Mouse (Mus musculus) midbrain, postnatal 0 days (tissue): ENCODE data around the gene Gm21800. TPM values are rescaled to one million over a fixed set of nuclear protein-coding genes. Genes with fewer than 3 reads are reported as not detected.
"Not testable (repeated sequence)": the region's sequence is repeated elsewhere in the genome, so short reads cannot be mapped to it uniquely, and the experiment has no call there.

Experiments
- ATAC-seq: fragments of 200-750 bp; cut with Nextera tagmentation; 2 replicates; pipeline ENCODE4 v1.8.0; 2017; ENCODE audit warnings: moderate number of reproducible peaks, mild to moderate bottlenecking, moderate TSS enrichment, moderate library complexity; ENCODE audit not compliant: low FRiP score
- DNase-seq: peaks from one replicate; pipeline ENCODE4 v3.0.0-alpha.2; 2015; ENCODE audit warnings: low spot score
- H3K27ac ChIP-seq: fragments of 300-500 bp; sonication (generic); 2 replicates; pipeline ENCODE4 v1.5.1; 2014; ENCODE audit warnings: low read depth, mild to moderate bottlenecking, low read length, mixed read lengths
- H3K27me3 ChIP-seq: fragments of 300-500 bp; sonication (generic); 2 replicates; pipeline ENCODE4 v1.6.1; 2014; ENCODE audit warnings: low read length, control low read depth, mixed read lengths; ENCODE audit not compliant: insufficient read depth
- H3K36me3 ChIP-seq: fragments of 300-500 bp; sonication (generic); 2 replicates; pipeline ENCODE4 v1.6.1; 2014; ENCODE audit warnings: low read length, control low read depth, mixed read lengths; ENCODE audit not compliant: insufficient read depth
- H3K4me1 ChIP-seq: fragments of 300-500 bp; sonication (generic); 2 replicates; pipeline ENCODE4 v1.6.1; 2014; ENCODE audit warnings: mild to moderate bottlenecking, control low read depth, antibody characterized with exemption, low read length, mixed read lengths; ENCODE audit not compliant: insufficient read depth
- H3K4me2 ChIP-seq: fragments of 300-500 bp; sonication (generic); 2 replicates; pipeline ENCODE4 v1.6.1; 2014; ENCODE audit warnings: low read depth, mild to moderate bottlenecking, low read length, mixed read lengths; ENCODE audit not compliant: poor library complexity, severe bottlenecking
- H3K4me3 ChIP-seq: fragments of 300-500 bp; sonication (generic); 2 replicates; pipeline ENCODE4 v1.5.1; 2014; ENCODE audit warnings: low read depth, mild to moderate bottlenecking, low read length, moderate library complexity
- H3K9ac ChIP-seq: fragments of 300-500 bp; sonication (generic); replicated peaks from 2 replicates; pipeline ENCODE4 v1.6.1; 2014; ENCODE audit warnings: mild to moderate bottlenecking, low read length, moderate library complexity, mixed read lengths; ENCODE audit not compliant: poor library complexity, severe bottlenecking
- H3K9me3 ChIP-seq: fragments of 300-500 bp; sonication (generic); 2 replicates; pipeline ENCODE4 v1.6.1; 2016; ENCODE audit warnings: low read length, control low read depth
- WGBS: fragments of 180-500 bp; shearing (Covaris S2); extraction: QIAGEN DNeasy Blood & Tissue Kit; methylation state at CpG from one replicate; pipeline ENCODE4 v1.1.7; 2014; 5-methylcytosine and 5-hydroxymethylcytosine counted together
- polyA plus RNA-seq: library from polyadenylated mRNA; unstranded; fragments of >200 nt; fragmentation: Nextera tagmentation; extraction: Ambion mirVana; gene quantifications from 2 replicates; pipeline ENCODE4 v1.2.1, GENCODE M21; 2015
- total RNA-seq: library from RNA; depleted of rRNA; stranded (reverse); fragments of >200 nt; gene quantifications from 2 replicates; pipeline ENCODE4 v1.2.3, GENCODE M21; 2014; rRNA removed

The Gm21800 gene
- total RNA-seq = not detected in 2 replicates
- polyA plus RNA-seq = not detected in 2 replicates

DNA sequence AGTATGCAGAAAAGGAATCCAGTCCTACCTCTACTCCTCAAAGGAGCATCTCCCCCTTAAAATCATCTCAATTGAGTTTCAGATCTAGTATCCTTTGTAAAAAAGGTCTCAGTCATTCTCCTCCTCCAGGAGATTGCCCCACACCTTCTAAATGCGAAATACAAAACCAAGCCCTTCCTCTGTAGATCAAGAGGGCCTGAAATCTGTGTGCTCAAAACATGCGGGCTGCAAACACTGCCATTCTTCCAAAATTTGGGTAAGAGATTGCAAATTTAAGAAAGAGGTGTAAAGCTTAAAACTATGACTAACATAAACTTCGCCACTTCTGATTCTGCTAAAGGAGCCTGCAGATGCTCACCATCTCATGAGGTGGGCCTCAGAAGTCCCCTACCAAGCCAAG lies at the start of gene Gm21800:
Gene Gm21800, plus strand, starts transcription at position 301 of the 400 bp plus-strand sequence.
- WGBS = 67% methylated on average over 1 of the region's 3 CpGs
- H3K4me1 ChIP-seq, H3K36me3 ChIP-seq, H3K27ac ChIP-seq, H3K4me3 ChIP-seq, H3K9me3 ChIP-seq, DNase-seq, H3K4me2 ChIP-seq, H3K27me3 ChIP-seq, H3K9ac ChIP-seq, ATAC-seq: not testable (repeated sequence)
